Mouse (Mus musculus) cerebellum, postnatal 25 days (tissue): ENCODE measurements around the gene Sult1b1.
"Not testable (repeated sequence)": the region's sequence is repeated elsewhere in the genome, so short reads cannot be mapped to it uniquely, and the experiment has no call there.

Source experiments
- DNase-seq, 2 experiments: peaks; one replicate each; pipeline ENCODE4 v3.0.0; 2021; ENCODE audit warnings: mixed read lengths in 2 of 2

The Sult1b1 gene

DNA sequence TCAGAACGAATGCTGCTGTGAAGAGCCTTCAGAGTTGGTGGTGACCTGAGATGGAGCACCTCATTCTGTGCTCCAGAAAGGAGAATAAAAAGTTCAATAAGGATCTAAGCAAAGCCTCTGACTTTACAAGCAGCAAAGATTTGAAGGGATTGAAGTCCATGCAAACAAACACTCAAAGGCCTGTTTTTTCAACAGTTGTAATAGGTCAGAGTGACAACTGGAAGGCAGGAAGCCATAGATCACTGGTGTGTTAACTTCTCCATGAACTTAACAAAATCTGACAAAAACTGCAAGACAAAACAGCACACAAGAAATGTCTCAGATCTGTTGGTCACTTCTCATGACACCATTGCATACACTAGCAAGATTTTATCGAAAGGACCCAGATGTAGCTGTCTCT, at the start of gene Sult1b1:
Gene Sult1b1 (minus strand): TSS at position 85 of the 400 bp plus-strand sequence.
- DNase-seq = no peak

DNA sequence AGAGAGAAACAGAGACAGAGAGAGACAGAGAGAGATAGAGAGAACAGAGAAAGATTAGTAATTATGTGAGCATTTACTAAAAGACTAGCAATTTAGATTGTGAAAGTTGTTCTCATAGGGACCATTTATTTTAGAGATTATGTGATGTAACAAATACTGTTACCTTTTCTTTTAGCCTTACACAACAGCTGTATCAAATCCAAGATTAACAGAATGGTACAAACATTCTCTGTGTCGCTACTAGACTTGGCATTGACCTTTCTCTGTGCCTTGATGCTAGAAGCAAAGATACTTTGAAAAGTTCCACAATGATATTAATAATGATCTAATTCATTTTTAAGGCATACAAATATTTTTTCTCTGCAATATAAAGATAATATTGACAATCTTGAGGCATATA, 42.4 kb upstream of the Sult1b1 start:
- no peak for DNase-seq

DNA sequence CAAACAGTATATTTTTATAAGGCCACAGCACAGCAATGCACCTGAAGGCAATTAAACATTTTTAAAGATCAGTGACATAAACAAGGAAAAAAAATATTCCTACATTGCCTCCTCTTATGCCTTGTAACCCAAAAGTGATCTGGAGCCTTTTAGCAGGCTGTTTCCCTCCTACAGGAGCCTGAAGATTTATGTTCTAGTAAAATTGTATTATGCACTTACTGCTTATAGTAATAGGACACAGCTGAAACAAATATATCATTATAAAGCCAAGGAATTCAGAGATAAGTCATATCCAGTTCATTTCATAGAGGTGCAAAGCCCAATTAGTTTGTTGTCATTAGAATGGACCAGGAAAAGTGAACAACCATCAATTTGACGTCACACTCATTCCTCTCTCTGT, 36.2 kb upstream of the Sult1b1 start:
- DNase-seq = no peak

DNA sequence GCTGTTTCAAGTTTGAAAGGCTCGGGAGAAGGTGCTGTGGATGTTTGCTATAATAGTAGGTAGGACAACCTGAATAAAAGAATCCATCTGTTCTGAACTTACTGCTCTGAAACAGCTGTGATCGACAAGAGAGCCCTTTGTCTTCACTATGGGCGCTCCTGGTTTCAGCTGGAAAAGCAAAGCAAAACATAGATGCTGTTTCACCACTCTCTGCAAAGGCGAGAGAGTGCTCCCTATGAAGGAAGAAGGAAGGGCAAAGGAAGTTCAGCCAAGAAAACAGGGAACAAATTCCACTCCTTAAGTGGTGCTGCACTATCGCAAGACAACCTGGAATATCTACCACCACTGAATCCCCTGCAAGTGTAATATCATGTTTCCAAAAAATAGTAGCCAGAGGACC, 35.5 kb upstream of the Sult1b1 start:
- no peak for DNase-seq

DNA sequence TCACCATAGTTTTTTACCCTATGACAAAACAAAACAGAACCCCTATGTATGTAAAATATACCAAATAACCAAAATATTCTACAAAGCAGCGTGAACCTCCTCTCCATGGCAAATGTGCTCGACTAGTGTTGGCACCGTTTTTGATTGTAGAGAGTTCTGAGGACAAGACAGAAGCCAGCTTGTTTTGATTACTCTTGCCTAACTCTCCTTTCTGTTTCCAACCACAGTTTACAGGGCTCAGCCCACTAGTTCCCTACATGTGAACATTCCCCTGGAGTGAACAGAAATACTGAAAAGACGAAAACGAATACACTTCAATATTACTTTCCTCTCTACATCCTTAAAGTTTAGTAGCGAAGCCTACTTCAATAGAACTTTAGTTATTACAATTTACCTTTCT, 34.8 kb upstream of the Sult1b1 start:
- DNase-seq = no peak

DNA sequence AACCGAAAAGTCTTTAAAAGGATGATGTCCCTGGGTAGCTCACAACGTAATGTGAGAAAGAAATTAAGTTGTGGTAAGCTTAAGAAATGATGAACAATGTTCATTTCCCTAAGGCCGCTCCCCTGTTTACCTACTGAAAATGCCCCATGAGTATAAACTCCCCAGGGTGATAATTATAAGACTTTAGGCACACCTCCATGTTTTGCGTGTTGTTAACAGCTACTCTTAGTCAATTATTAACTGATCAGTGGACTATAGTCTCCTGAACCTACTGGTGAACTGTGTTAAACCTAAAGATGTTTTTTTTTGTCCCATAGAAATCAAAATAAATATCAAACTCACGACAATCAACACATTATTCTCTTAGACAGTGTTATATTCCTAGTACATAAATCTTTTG, 30.9 kb upstream of the Sult1b1 start, which contains the start of gene Sult1d1:
Gene Sult1d1 (minus strand): TSS at position 183 of the 400 bp plus-strand sequence.
- no peak for DNase-seq

DNA sequence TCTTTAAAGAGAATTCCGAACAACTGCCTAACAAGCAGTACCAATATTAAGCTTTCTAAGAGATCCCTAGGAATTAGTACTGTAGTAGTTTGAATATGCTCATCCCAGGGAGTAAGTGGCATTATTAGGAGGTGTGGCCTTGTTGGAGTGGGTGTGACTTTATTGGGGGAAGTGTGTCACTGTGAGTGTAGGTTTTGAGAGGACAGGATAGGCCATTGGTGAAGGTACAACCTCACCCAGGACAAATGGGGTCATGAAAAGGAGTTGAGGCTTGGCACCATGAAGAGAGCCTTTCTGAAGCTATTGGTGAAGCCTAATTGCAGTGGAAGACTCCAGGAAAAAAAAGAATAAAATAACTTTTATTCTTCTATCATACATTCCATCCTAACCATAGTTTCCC, 29.3 kb upstream of the Sult1b1 start:
- no peak for DNase-seq

DNA sequence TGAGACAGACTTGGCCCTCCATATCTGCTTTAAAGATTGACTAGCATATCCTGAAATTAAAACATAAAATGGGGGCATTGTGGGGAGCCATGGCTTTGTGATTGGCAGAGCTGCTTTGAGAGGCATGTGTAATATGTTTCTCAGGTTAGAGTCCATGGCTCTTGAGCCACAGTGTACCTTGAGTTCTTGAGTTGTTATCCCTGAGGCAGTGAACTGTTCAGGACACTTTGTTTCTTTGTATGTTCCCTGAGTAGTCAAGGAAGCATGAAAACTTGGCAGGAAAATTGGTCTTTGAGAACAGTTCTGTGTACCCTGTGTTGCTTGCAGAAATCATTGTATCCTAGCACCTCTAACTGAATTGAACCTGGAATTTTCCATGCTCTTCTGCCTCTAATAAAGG, 25.0 kb upstream of the Sult1b1 start:
- no peak for DNase-seq

DNA sequence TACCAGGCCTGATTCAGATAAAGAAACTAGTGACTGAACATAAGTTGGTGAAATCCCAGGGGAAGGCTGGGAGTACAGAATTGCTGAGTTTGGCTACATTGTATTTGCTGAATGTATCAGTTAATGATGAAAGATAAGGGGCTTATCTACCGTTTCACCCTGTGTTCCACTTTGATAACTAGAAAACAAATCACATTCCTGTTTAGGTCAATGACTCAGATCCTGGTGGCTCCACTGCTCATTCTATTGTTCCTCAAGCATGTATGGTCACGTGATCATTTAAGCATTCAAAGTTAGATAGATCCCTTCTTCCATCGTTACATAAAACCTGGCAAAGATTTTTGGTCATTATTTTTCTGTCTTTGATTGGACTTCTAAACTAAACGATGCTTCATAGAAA, 24.5 kb upstream of the Sult1b1 start:
- no peak for DNase-seq

DNA sequence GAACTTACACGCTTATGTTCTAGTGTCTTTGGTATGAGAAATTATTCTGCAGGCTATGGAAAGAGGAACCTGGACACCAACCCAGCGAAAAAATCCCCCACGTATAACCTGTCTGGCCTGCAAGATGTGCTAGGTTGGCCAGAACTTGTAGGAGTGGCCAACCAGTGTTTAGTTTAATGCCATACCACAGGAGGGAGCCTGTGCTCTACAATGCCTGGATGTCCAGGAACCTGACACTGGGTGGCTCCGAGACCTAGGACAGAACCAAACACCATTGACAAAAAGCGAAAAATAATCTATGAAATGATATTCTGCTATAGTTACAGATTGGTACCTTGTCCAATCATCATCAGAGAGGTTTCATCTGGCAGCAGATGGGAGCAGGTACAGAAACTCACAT, 22.1 kb upstream of the Sult1b1 start:
- no peak for DNase-seq

DNA sequence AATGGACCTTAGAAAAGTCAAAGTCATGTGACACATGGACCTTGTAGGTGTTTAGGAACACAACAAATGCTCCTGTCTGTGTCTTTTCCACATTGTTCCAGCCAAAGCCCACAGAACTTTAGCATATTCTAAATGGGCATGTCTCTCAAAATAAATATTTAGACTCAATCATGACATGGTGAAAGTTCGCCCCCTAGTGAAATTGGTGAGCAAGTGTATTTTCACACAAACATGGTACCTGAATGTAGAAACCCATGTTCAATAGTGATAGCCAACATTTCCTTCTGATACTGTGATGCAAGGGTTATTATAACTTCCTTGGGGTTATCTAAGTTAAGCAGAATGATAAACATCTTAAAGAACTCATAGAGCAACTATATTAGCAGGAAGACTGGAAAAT, 12.9 kb upstream of the Sult1b1 start:
- DNase-seq = no peak

DNA sequence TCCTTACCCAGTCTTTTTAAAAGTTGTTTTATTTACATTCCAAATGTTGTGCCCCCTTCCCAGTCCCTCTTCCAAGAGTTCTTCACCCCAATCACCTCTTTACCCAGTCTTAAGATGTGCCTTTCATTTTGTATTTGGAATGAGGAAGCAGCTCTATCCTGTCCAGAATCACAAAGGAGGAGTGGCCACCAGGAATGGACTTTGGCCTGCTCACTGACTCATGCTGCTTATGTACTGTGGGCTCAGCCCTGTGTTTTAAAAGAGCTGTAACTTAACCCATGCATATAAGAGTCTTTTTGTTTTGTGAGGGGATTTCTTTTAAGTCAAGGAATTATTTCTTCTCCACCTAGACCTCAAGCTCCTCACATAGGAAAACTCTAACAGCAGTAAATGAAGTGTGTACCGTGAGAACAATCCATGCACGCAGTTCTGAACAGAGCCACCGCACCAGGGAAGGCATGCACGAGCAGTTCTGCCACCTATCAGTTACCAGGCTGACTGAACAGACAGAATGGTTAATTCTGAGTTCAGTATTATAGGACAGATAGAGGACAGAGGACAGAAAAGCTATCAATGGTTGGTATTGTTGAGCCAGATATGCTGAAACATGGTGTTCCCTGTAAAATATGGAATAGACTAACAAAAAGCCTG, 1.9 kb downstream of the Sult1b1 start:
- no peak for DNase-seq

DNA sequence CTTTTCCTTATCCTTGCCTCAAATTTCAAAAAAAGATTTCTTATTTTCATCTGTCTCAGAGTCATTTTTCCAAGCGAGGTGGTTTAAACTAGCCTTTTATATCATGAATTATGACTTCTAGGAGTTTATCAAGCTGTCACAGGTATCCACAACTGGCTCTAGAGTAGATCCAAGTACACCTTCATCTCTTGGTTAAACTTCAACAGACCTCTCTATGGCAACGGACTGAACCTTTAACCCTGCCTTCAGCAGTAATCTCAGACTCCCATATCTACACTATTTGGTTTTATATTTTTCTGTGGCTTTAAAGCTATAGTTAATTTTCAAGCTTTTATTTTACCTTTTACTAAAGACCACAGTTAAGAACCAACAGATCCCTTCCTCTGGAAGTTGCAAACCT, 5.7 kb downstream of the Sult1b1 start:
- no peak for DNase-seq

DNA sequence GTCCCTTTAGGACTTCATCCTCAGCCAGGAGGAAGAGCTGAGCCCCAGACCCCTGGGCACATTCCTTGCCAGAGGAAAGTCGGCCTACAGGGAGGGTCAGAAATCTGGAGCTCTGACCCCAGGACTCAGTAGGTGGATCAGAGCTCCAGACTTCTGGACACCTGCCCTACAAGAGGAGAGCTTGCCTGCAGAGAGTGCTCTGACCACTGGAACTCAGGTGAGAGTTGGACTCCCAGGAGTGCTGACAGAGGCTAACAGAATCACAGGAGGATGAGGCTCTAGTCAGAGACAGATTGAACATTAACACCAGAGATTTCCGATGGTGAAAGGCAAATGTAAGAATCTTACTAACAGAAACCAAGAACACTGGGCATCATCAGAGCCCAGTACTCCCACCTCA, 14.4 kb downstream of the Sult1b1 start:
- DNase-seq = not testable (repeated sequence)

DNA sequence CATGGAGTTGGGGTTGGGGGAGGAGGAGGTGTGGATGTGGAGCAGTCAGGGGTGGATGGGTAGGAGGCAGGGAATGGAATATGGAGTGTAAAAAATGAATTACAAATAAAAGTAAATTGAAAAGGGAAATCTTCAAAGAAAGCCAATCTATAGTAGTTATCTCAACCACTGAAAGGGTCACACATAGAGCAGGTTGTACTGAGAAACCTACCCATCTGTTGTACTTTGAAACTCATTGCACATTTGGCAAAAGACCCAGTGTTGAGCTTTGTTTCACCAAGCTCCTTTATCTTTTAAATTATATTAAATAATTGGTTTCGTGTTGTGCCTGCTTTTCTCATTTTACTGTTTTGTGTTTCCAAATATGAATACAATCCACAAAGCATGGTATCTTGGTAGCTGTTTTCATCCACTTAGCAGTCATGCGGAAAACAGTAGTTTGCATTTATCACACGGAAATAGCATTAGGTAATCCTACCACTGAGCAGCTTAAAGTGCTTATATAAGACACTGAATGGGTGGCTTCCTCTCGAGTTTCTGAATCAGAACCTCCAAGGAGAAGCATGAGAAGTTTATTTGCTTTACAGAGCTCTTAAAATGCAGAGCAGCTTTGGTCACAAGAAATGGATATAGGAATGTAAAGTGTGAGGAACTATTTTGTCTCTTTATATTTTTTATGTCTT, 32.1 kb downstream of the Sult1b1 start:
- DNase-seq = no peak

DNA sequence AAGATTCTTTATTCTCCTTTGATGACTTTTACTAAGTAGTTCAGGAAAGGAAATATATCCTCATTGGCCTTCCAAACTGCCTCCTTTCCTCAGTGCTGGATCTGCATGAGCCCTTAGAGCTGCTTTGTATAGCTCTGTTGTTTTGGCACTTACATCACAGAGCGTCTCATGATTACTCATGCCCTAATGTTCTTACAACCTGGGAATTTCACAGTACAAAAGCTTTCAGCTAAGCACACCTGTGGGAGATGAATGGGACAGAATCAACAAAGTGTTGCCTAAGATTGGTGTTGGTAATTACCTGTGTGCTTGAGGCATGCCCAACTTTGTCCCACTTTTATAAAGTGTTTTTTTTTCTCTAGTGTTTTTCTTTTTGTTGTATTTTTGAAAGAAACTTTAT, 35.3 kb downstream of the Sult1b1 start:
- DNase-seq = no peak

DNA sequence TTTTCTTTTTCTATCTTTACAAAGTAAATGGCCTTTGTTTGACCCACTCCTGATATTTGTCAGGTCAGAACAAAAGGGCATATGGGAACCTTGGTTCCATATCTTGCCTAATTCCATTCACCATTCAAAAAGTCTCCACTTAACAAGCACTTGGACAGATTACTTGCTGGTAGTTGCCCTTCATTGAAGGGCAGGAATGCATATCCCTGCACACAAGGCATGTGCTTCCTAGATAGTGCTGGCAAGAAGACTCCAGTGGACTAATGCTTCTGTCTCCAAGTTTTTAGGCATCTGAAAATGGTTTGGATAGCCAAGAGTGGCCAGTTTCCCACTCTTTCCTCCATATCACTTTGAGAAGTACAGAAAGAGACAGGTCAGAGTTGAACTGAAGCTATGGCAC, 38.7 kb downstream of the Sult1b1 start:
- no peak for DNase-seq

DNA sequence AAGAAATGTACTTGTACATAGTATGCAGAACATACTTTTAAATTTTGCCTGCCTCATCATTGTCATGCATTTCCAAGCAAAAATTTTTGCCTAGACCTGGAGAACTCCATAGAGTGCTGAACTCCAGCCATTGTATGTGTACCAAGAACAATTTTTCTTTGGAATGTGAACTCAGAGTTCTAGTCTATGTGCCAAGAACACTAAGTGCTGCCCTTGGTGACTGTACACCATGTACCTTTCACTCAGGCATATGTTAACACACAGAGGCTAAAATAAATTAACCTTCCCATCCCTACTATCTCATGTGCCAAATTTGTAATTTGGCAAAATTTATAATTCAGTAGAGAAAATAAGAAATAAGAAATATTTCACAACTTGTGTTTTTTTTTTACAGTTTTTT, 39.1 kb downstream of the Sult1b1 start:
- no peak for DNase-seq

DNA sequence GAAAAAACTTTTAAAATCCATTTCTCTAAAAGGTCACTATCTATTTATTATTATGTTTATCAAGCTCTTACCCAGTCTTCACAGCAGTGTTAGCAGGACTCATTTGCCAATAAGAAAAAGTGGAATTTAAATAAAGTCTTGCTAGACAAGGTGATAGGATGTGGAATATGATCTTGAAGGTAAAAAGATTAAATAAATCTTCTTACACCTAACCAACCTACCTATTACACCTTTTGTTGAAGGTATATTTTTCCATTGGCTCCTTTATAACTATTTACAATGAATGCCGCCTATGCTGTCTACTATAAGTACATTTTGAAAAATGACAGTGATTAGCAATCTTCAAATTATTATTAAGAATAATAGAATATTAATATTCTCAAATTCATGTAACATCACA, 47.2 kb downstream of the Sult1b1 start, which contains the start of gene Ugt2a1:
Gene Ugt2a1 (minus strand): TSS at position 101 of the 400 bp plus-strand sequence.
- no peak for DNase-seq

DNA sequence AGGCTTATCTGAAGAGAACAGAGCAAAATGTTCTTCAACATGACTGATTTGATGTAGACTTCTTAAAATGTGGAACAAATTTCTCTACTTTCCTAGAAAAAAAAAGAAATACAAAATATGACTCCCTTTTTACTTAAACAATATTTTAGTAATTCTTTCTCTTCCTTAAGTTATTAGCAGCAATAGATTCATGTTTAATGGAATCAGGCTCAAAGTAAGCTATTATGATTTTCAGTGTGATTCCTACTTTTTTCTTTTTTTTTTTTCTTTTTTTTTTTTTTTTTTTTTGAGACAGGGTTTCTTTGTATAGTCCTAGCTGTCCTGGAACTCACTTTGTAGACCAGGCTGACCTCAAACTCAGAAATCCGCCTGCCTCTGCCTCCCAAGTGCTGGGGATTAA, 51.3 kb downstream of the Sult1b1 start, which contains the start of gene Gm43638:
Gene Gm43638 (minus strand): TSS at position 101 of the 400 bp plus-strand sequence.
- not testable (repeated sequence) for DNase-seq

DNA sequence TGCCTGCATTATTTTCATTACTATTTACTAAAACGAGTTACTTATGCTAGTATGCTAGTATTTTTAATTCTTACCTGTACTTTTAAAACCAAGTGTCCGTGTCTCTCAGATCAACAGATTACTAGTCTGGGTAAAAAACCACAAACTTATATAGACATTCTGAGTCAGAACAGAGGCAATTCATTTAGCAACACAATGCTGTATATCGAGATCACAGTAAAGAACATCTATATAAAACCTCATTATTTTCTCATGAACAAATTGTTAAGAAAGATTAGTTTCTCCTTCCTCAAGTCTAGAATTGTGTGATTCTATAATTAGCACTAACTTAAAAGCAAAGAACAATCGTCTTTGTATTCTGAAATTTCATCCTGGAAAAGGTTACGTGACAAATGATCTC, 55.8 kb downstream of the Sult1b1 start, which contains the start of gene Ugt2a2:
Gene Ugt2a2 (minus strand): TSS at position 101 of the 400 bp plus-strand sequence.
- no peak for DNase-seq
